Mouse (Mus musculus): ENCODE data around the gene Tmed8. TPM values are rescaled to one million over a fixed set of nuclear protein-coding genes. Genes with fewer than 3 reads are reported as not detected.

Tmed8 gene
- polyA plus RNA-seq, 1 experiment from 2014 or later = 0.98 TPM

DNA sequence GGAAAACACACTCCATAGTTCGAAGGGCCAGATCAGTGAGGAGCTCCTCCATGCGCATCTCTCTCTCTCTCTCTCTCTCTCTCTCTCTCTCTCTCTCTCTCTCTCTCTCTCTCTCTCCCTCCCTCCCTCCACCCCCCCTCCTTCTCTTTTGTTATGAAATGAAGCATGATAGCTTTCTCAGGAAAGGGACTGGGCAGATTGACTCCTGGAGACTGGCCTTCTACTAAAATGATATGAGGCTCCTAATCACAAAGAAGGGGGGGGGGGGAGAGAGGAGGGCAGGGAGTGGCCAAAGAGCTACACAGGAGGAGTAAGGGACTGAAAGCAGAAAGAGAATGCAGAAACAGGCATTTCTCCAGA, 61.9 kb downstream of the Tmed8 start:
- H3K4me2 ChIP-seq (replicated peaks; ENCODE audit: low read depth) = no peak overlapping the region
- peaks cover 14% of the 10 kb centered on the region; the same call in 1 of the 2 replicates for H3K36me3 ChIP-seq (ENCODE audit: control insufficient read depth, insufficient read depth)
- H3K4me1 ChIP-seq (replicated peaks; ENCODE audit: control insufficient read depth, insufficient read depth, low read length) = no peaks in the 10 kb centered on the region
- H3K9ac ChIP-seq (ENCODE audit: low read depth, low read length) = no peak overlapping the region
- no peak for TF ChIP-seq CTCF (IDR thresholded peaks at IDR 0.05; ENCODE audit: low read depth)
- no peak overlapping the region for H3K27ac ChIP-seq (ENCODE audit: low read depth, low read length)
- 85% methylated on average over 2 of the region's 2 CpGs for WGBS
- H3K27me3 ChIP-seq (replicated peaks; ENCODE audit: control insufficient read depth, insufficient read depth, low read length) = no peaks in the 10 kb centered on the region
- no peak for ATAC-seq
- no peak overlapping the region for H3K4me3 ChIP-seq (ENCODE audit: low read depth, low read length)
- H3K9me3 ChIP-seq (ENCODE audit: control insufficient read depth) = no peaks in the 10 kb centered on the region

DNA sequence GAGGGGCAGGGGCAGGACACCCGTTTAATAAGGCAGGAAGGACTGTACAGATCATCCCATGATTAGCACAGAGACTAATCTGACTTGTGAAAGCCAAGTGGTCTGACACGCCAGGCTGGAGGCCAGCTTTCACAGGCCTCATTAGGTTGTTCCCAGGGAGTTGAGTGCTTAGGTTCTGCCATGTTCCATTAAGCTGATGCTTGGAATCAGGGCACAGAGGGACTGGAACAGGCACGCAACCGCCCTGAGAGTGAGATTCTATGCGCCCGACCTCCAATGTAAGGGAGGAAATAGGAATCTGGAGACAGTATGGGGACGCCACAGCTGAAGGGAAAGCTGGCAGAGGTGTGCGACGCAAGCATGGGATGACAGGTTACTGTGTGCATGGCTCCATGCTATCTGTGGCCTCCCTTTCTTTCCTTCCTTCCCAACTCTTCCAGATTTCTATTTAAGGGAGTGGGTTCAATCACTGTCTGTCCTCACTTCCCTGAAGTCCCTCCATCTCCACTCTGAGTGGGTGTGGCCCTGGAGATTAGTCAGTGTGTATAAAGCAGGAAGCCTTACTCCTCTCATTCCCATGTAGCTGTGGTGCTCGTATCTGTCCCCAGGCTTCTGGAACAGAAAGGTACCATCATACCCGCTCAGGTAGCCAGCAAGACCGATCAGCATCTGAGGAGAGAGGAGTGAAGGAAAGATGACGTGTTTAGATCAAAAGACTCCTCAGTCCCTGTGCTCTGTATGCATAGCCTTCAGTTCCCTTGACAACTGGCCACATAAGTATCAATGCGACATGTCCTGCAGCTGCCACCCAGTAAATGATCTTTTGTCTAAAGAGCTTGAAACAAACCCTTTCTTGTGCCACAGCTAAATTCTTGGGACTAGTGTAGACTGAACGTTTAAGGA, 62.6 kb downstream of the Tmed8 start:
- no peak overlapping the region for H3K4me3 ChIP-seq (ENCODE audit: low read depth, low read length)
- H3K27ac ChIP-seq (ENCODE audit: low read depth, low read length) = no peak overlapping the region
- no peak for ATAC-seq
- H3K9ac ChIP-seq (ENCODE audit: low read depth, low read length) = no peak overlapping the region
- no peak overlapping the region for H3K4me2 ChIP-seq (replicated peaks; ENCODE audit: low read depth)
- no peaks in the 10 kb centered on the region for H3K9me3 ChIP-seq (ENCODE audit: control insufficient read depth)
- no peaks in the 10 kb centered on the region for H3K27me3 ChIP-seq (replicated peaks; ENCODE audit: control insufficient read depth, insufficient read depth, low read length)
- TF ChIP-seq CTCF (IDR thresholded peaks at IDR 0.05; ENCODE audit: low read depth) = no peak
- H3K36me3 ChIP-seq (ENCODE audit: control insufficient read depth, insufficient read depth) = peaks cover 14% of the 10 kb centered on the region; the same call in 1 of the 2 replicates
- WGBS = 92% methylated on average over 15 of the region's 15 CpGs
- no peaks in the 10 kb centered on the region for H3K4me1 ChIP-seq (replicated peaks; ENCODE audit: control insufficient read depth, insufficient read depth, low read length)

DNA sequence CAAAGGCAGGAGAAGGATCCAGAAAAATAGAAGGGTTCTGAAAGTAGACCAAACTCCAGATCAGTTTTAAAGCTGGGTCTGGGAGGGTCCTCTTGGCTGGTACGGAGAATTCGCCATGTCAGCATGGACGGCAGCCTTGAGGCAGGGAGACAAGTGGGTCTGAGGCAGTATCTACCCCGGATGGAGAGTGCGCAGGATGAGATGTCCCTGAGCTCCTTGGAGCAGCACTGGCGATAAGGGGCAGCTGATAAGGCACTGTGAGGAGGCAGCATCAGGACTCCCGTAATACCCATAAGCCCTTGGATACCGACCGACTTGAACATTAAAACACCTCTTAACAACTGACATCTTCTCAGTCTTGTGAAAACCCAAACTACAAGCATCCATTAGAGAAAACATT, 67.5 kb downstream of the Tmed8 start:
- ATAC-seq = no peak
- 92% methylated on average over 9 of the region's 9 CpGs for WGBS
- H3K4me1 ChIP-seq (replicated peaks; ENCODE audit: control insufficient read depth, insufficient read depth, low read length) = no peaks in the 10 kb centered on the region
- peaks cover 11% of the 10 kb centered on the region; the same call in 1 of the 2 replicates for H3K36me3 ChIP-seq (ENCODE audit: control insufficient read depth, insufficient read depth)
- no peak overlapping the region for H3K4me2 ChIP-seq (replicated peaks; ENCODE audit: low read depth)
- H3K27ac ChIP-seq (ENCODE audit: low read depth, low read length) = no peak overlapping the region
- no peaks in the 10 kb centered on the region for H3K27me3 ChIP-seq (replicated peaks; ENCODE audit: control insufficient read depth, insufficient read depth, low read length)
- no peaks in the 10 kb centered on the region for H3K9me3 ChIP-seq (ENCODE audit: control insufficient read depth)
- TF ChIP-seq CTCF (IDR thresholded peaks at IDR 0.05; ENCODE audit: low read depth) = no peak
- no peak overlapping the region for H3K9ac ChIP-seq (ENCODE audit: low read depth, low read length)
- H3K4me3 ChIP-seq (ENCODE audit: low read depth, low read length) = no peak overlapping the region

DNA sequence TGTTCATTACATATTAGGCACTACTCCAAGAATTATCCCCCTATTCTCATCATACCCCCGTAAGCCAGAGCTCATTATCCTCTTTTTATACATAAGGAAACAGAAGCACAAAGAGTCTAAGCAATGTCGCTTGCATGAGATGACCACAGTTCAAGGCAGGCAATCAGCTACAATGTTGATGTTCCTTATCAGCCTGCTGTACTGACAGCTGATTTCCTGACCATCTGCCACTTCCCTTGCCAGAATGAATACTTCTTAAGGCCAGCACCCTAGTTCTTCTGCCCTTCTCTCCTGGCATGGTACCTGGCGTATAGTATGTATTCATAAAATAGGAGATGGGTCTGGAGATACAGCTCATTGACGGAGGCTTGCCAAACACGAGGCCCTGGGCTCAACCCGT, 68.0 kb downstream of the Tmed8 start:
- no peaks in the 10 kb centered on the region for H3K4me1 ChIP-seq (replicated peaks; ENCODE audit: control insufficient read depth, insufficient read depth, low read length)
- ATAC-seq = no peak
- H3K36me3 ChIP-seq (ENCODE audit: control insufficient read depth, insufficient read depth) = peaks cover 10% of the 10 kb centered on the region; the same call in 1 of the 2 replicates
- H3K27ac ChIP-seq (ENCODE audit: low read depth, low read length) = no peak overlapping the region
- WGBS = 88% methylated on average over 6 of the region's 6 CpGs
- no peak overlapping the region for H3K4me2 ChIP-seq (replicated peaks; ENCODE audit: low read depth)
- no peak overlapping the region for H3K9ac ChIP-seq (ENCODE audit: low read depth, low read length)
- no peaks in the 10 kb centered on the region for H3K27me3 ChIP-seq (replicated peaks; ENCODE audit: control insufficient read depth, insufficient read depth, low read length)
- TF ChIP-seq CTCF (IDR thresholded peaks at IDR 0.05; ENCODE audit: low read depth) = no peak
- H3K9me3 ChIP-seq (ENCODE audit: control insufficient read depth) = no peaks in the 10 kb centered on the region
- H3K4me3 ChIP-seq (ENCODE audit: low read depth, low read length) = no peak overlapping the region

DNA sequence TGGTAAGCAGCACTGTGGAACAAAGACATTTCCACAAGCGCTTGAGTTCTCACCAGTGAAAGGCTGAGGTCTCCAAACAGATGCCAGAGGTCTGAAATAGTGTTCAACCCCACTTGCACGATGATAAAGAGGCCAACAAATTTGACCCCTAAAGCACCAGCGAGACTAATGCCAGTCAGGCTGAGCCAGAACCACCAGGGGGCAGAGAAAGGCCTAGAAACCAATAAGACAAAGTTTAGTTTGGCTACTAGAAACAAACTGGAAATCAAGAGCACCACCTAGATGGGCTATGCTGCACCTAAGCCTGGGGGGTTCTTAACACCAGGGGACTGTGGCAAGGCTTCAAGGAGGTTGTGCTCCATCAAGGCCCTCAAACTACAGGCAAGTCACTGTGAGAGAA, 68.6 kb downstream of the Tmed8 start:
- WGBS = 65% methylated on average over 3 of the region's 3 CpGs
- ATAC-seq = no peak
- Histone ChIP-seq H3K4me1 (replicated peaks; ENCODE audit: control insufficient read depth, insufficient read depth, low read length) (no peaks in the 10 kb centered on the region), H3K4me2 (replicated peaks; ENCODE audit: low read depth) (no peak overlapping the region), H3K9me3 (ENCODE audit: control insufficient read depth) (no peaks in the 10 kb centered on the region), H3K27me3 (replicated peaks; ENCODE audit: control insufficient read depth, insufficient read depth, low read length) (no peaks in the 10 kb centered on the region), H3K27ac (ENCODE audit: low read depth, low read length) (no peak overlapping the region), H3K4me3 (ENCODE audit: low read depth, low read length) (no peak overlapping the region), H3K36me3 (ENCODE audit: control insufficient read depth, insufficient read depth) (peaks cover 15% of the 10 kb centered on the region; the same call in 1 of the 2 replicates), H3K9ac (ENCODE audit: low read depth, low read length) (no peak overlapping the region)
- peak; percentile 73 for TF ChIP-seq CTCF (IDR thresholded peaks at IDR 0.05; ENCODE audit: low read depth)

DNA sequence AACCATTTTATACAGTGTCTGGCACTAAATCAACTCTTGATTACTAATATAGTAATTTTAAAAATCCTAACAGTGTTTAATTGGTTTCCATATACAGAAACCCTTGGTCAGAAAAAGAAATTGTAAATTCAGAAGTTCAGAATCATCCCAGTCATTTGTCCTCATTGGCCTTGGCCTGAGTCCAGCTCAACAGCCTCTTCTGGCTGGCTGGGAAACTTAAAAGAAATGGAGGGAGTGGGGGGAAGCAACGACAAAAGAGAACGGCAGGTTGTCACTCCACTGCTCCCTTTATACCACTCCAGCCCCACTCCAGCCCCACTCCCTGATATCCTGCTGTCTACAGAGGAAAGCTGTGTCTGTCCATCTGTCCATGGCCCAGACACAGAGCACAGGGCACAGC, 69.1 kb downstream of the Tmed8 start:
- Histone ChIP-seq H3K4me1 (replicated peaks; ENCODE audit: control insufficient read depth, insufficient read depth, low read length) (no peaks in the 10 kb centered on the region), H3K4me3 (ENCODE audit: low read depth, low read length) (no peak overlapping the region), H3K9me3 (ENCODE audit: control insufficient read depth) (no peaks in the 10 kb centered on the region), H3K36me3 (ENCODE audit: control insufficient read depth, insufficient read depth) (peaks cover 15% of the 10 kb centered on the region; the same call in 1 of the 2 replicates), H3K9ac (ENCODE audit: low read depth, low read length) (no peak overlapping the region), H3K27ac (ENCODE audit: low read depth, low read length) (no peak overlapping the region), H3K4me2 (replicated peaks; ENCODE audit: low read depth) (no peak overlapping the region), H3K27me3 (replicated peaks; ENCODE audit: control insufficient read depth, insufficient read depth, low read length) (no peaks in the 10 kb centered on the region)
- no peak for TF ChIP-seq CTCF (IDR thresholded peaks at IDR 0.05; ENCODE audit: low read depth)
- ATAC-seq = no peak
- WGBS = 50% methylated on average over 2 of the region's 2 CpGs
